Mouse (Mus musculus) liver, adult 2 months (tissue): ENCODE data around the gene Map3k6.

Experiments used
- CTCF ChIP-seq: fragments of 200-500 bp; IDR thresholded peaks from 2 replicates; pipeline ENCODE4 v1.5.1; 2011; ENCODE audit warnings: low read depth, low read length, control low read depth
- POLR2A ChIP-seq: fragments of 200-500 bp; IDR thresholded peaks from 2 replicates; pipeline ENCODE4 v1.6.1; 2011; ENCODE audit warnings: low read length, control low read depth; ENCODE audit not compliant: insufficient read depth; ENCODE audit errors: extremely low read depth

DNA sequence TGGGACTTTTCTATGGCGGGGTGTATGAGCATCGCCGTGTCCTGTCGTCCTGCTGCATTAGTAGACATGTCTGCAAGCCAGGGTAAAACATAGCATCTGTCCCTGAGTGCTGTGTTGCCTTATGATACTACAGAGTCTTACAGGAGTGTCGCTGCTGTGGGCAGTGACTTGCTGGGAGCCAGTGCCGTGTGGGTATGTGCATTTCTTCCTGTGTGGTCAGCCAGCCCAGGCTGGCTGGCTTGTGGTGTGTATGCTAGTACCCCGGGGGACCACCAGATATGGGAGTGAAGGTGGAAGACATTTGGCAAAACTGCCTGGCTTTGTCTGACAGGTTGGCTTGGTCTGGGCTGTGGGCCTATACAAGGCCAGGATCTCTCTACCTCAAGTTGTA lies 21.8 kb downstream of the Map3k6 start:
- TF ChIP-seq CTCF (no peak), POLR2A (no peak)
